Mouse (Mus musculus) fibroblast of lung, adult 2 months (primary cell): ENCODE results near the gene Aurkb.
A peak's percentile ranks its signal among the peaks of the same experiment; 100 is the strongest.

Source experiments
- DNase-seq: peaks from one replicate; pipeline ENCODE4 v3.0.0-alpha.2; 2011; ENCODE audit warnings: low read depth

Aurkb gene

GRCm38 (mm10) chr11:69064259-69065133 is 19.0 kb downstream of the Aurkb start:
- no peak for DNase-seq

DNA sequence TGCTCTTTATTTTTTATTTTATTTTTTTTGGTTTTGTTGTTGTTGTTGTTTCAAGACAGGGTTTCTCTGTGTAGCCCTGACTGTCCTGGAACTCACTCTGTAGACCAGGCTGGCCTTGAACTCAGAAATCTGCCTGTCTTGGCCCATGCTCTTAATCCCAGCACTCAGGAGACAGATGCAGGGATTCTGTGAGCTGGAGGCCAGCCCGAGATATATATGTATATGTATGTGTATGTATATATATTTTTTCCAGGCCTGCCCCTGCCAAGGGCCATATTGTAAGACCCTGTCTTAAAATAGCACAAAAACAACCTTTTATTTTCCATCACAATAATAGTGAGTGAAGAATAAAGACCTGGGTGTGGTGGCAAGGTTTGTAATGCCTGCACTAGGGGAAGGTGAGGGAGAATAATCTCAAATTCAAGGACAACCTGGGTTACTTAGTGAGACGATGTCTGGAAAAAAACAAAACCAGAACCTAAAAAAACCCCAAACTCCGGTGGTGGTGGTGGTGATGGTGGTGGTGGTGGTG is 20.0 kb downstream of the Aurkb start:
- no peak for DNase-seq

DNA sequence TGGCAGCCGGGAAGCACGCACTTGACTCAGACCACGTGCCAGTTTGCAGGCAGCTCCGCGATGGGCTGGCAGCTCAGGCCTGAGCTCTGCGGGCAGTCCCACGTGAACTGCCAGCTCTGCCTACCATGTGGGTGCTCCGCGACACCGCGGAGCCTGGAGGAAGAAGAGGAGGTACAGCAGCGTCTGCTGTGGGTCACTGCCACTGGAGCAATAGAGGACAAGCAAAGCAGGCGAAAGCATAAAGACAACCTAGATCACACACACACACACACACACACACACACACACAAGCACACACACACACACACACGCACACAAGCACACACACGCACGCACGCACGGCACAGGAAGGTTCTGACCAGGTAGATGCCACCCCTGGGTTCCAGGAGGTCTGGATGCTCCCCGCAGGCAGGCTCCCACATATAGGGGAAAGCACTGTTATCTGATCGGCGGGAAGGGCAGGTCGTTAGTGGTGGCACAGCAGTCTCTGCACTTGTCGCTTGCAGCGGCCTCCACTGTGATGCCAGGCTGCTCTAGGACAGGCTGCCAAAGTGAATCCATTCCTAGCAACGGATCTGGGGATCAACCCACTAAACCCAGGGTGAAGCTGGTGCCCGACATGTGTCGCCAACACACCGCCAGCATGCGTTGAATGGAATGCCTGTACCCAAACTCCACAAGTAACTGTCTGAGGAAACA is 20.9 kb downstream of the Aurkb start:
- no peak for DNase-seq

GRCm38 (mm10) chr11:69066956-69067355 is 21.5 kb downstream of the Aurkb start:
- no peak for DNase-seq

DNA sequence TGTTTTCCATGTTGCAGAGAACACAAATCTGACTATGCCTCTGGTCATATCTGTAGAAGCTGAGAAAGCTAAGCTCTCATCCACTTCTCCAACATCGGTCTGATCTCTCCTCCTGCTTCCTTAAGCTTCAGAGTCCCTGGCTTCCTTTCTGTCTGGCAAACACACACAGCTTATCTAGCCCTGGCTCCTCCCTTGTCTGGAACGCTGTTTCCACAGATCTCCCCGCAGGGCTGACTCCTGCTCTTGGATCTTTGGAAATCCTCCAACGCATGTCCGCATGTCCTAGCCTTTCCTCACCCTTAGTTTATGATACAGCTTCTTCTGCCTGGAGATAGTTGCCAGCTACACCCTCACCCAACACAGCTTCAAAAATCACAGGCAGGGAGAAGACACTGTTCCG is 22.2 kb downstream of the Aurkb start:
- no peak for DNase-seq

- no peak for DNase-seq
Measured at GRCm38 (mm10) chr11:69070093-69070492, 24.6 kb downstream of the Aurkb start.

DNA sequence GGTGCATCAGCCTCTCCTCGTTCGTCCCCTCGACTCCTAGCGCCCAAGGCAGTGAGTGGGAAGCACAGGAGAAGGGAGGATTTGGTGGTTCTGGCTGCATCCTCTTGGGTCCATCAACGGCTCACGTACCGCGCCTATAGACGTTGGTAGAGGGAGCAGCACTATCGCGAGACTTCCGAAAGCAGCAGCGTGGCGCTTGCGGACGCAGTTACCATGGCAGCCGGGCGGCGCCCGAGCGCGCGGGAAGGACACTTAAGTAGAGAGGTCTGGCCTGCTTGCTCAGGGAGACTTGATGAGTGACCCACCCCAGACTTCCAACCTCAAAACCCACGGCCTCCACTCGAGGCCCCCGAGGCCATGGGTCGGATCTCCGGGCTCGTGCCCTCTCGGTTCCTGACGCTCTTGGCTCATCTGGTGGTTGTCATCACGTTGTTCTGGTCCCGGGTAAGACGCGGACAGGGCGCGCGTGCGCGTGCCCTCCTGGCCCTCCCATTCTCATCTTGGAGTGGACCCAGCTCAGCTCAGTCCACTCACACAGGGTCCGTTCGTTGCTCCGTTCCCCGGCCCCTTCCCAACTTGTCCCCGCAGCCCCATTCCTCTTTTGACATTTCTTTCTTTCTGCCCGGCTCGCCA is 25.3 kb downstream of the Aurkb start, which contains the start of gene Tmem107:
Gene Tmem107 (plus strand): TSS at position 217 of the 633 bp plus-strand sequence.
- DNase-seq, result peak; percentile 91

DNA sequence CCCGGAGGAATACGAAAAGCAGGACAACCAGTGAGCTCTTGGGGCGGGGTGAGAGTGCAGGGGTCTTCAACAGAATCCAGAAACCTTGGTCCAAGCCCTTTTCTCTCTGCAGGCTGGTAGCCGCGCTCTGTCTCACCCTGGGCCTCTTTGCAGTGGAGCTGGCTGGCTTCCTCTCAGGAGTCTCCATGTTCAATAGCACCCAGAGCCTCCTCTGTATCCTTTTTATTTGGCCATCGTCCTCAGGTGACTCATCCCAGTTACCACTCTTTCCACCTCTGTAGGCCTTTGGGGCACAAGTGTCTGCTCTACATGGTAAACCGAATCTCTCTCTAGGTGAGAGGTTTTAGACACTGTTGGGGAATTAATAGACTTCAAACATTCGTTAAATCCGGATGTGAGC is 25.8 kb downstream of the Aurkb start:
- no peak for DNase-seq

GRCm38 (mm10) chr11:69072234-69072633 is 26.8 kb downstream of the Aurkb start:
- DNase-seq, result no peak

GRCm38 (mm10) chr11:69072666-69073064 is 27.2 kb downstream of the Aurkb start:
- DNase-seq, result no peak

- DNase-seq, result peak; percentile 92
Measured at GRCm38 (mm10) chr11:69073065-69073888, 27.8 kb downstream of the Aurkb start.

DNA sequence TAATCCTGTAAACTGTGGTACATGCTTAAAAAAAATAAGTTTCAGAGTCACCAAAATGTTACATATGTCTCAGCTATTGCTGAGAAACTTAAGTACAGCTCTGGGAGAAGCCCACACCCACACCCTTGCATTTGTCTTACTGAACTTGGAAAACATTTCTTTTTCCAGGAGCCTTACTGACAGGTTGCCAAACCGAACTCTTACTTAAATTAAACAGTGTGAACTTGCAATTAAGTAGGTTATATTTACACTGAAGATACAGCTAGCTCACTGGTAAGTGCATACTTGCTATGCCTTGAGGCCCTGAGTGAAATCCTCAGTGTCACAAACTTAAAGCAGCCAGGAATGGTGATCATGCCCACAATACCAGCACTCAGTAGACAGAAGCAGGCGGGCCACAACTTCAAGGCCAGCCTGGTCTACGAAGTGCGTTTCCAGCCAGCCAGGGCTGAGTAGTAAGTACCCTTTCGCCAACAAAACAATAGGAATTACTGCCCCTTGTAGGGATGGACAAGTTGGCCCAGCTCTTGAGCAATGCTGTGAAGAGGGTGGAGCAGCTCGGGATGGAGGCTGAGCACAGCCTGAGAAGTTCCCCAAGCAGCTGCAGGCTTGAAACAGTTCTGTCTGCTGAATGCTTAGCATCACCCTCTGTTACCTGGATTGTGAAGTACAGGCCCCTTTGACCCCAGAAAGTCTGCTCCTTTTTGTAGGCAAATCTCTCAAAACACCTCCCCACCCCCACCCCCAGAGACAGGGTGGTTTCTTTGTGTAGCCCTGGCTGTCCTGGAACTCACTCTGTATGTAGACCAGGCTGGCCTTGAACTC is 28.7 kb downstream of the Aurkb start:
- no peak for DNase-seq

- no peak for DNase-seq
Measured at GRCm38 (mm10) chr11:69074776-69075069, 29.3 kb downstream of the Aurkb start.

- no peak for DNase-seq
Measured at GRCm38 (mm10) chr11:69075764-69076479, 30.5 kb downstream of the Aurkb start.

GRCm38 (mm10) chr11:69076572-69076971 is 31.1 kb downstream of the Aurkb start:
- DNase-seq, result no peak

GRCm38 (mm10) chr11:69077316-69077715 is 31.9 kb downstream of the Aurkb start:
- no peak for DNase-seq

DNA sequence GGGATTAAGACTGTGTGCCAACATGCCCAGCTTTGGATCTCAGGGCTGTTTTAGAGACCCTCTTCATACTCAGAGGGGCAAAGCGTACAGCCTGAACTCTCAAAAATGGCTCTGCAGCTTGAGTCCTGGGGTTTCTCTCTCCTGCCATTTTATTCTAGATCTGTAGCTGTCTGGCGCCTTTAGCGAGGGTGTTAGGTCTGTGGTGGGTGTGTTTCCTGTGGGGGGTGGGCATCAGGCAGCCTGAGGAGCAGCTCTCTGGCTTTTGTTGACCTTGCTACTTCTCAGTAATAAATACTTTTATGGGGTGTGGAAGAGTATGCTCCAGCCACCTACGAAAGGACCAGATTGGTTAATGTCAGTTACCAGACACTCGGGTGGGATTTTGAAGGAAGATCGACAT is 32.6 kb downstream of the Aurkb start:
- DNase-seq, result no peak

DNA sequence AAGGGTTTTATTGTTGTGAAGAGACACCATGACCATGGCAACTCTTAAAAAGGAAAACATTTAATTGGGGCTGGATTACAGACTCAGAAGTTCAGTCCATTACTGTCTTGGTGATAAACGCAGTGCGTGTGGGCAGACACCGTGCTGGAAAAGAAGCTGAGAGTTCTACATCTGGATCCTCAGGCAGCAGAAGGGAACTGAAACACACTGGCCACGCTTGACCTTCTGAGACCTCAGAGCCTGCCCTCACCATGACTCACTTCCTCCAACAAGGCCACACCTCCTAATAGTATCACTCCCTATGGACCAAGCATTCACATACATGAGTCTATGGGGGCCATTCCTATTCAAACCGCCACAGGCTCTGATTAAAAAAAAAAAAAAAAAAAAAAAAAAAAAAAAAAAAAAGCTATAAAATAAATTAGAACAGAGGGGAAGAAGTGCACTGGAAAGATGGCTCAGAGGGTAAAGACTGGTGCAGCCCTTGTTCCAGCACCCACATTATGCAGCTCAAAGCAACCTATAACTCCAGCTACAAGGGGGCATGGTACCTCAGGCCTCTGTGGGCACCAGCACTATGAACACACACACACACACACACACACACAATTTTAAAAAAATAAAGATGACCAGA is 33.5 kb downstream of the Aurkb start:
- no peak for DNase-seq

GRCm38 (mm10) chr11:69080102-69080854 is 34.8 kb downstream of the Aurkb start:
- no peak for DNase-seq
